Mouse (Mus musculus) MEL (cell line): ENCODE results near the gene Nlrx1. TPM values are rescaled to one million over a fixed set of nuclear protein-coding genes. Genes with fewer than 3 reads are reported as not detected.

Source experiments
- DNase-seq: peaks from one replicate; pipeline ENCODE4 v3.0.0; 2011; ENCODE audit warnings: low read depth, low spot score
- H3K27ac ChIP-seq: 2 replicates; pipeline ENCODE4 v1.5.1; 2012; ENCODE audit warnings: low read depth, mild to moderate bottlenecking, control low read depth, low read length, moderate library complexity; ENCODE audit not compliant: control insufficient read depth
- H3K27me3 ChIP-seq, 2 experiments: fragments of 150-350 bp in 1 of 2; sonication (generic) in 1 of 2; 2 replicates each; pipeline ENCODE4 v1.6.1; 2012; ENCODE audit warnings: low read length in 2 of 2, mild to moderate bottlenecking in 2 of 2, improper control_type of control experiment in 1 of 2, moderate library complexity in 1 of 2; ENCODE audit not compliant: insufficient read depth in 2 of 2, control insufficient read depth in 1 of 2
- H3K36me3 ChIP-seq, 2 experiments: 2 replicates each; pipeline ENCODE4 v1.6.1; 2012 to 2014; ENCODE audit warnings: low read length in 2 of 2, improper control_type of control experiment in 1 of 2, inconsistent platforms in 1 of 2, mild to moderate bottlenecking in 1 of 2; ENCODE audit not compliant: insufficient read depth in 2 of 2, control insufficient read depth in 1 of 2
- H3K4me1 ChIP-seq, 2 experiments: fragments of 150-350 bp in 1 of 2; sonication (generic) in 1 of 2; 2 replicates each; pipeline ENCODE4 v1.6.1; 2012; ENCODE audit warnings: low read length in 2 of 2, improper control_type of control experiment in 1 of 2, mild to moderate bottlenecking in 1 of 2; ENCODE audit not compliant: insufficient read depth in 2 of 2, control insufficient read depth in 1 of 2
- H3K4me3 ChIP-seq, 2 experiments: fragments of 150-350 bp in 1 of 2; sonication (generic) in 1 of 2; 2 replicates each; pipeline ENCODE4 v1.5.1; 2012; ENCODE audit warnings: low read depth in 2 of 2, low read length in 2 of 2, mild to moderate bottlenecking in 2 of 2, moderate library complexity in 2 of 2, control low read depth in 1 of 2, improper control_type of control experiment in 1 of 2; ENCODE audit not compliant: control insufficient read depth in 1 of 2, insufficient read depth in 1 of 2
- H3K79me2 ChIP-seq: 2 replicates; pipeline ENCODE4 v1.6.1; 2012; ENCODE audit warnings: mild to moderate bottlenecking, low read length, moderate library complexity; ENCODE audit not compliant: control insufficient read depth, poor library complexity, insufficient read depth
- H3K9ac ChIP-seq: 2 replicates; pipeline ENCODE4 v1.6.1; 2012; ENCODE audit warnings: low read depth, mild to moderate bottlenecking, control low read depth, low read length, moderate library complexity; ENCODE audit not compliant: control insufficient read depth, poor library complexity, severe bottlenecking
- H3K9me3 ChIP-seq: fragments of 150-350 bp; sonication (generic); replicated peaks from 2 replicates; pipeline ENCODE4 v1.6.1; 2012; ENCODE audit warnings: mild to moderate bottlenecking, low read length, improper control_type of control experiment, moderate library complexity; ENCODE audit not compliant: insufficient read depth
- CHD1 ChIP-seq: IDR thresholded peaks from 2 replicates; pipeline ENCODE4 v1.6.1; 2012; ENCODE audit warnings: low read depth, mild to moderate bottlenecking, inconsistent platforms, low read length, improper control_type of control experiment
- CHD2 ChIP-seq: IDR thresholded peaks from 2 replicates; pipeline ENCODE4 v1.6.1; 2011; ENCODE audit warnings: low read length, improper control_type of control experiment
- CTCF ChIP-seq, 3 experiments: IDR thresholded peaks in 2 of 3; conservative IDR thresholded peaks in 1 of 3; 2 replicates each; pipeline ENCODE4 v1.5.1; 2011 to 2012; ENCODE audit warnings: low read length in 3 of 3, low read depth in 2 of 3, mild to moderate bottlenecking in 2 of 3, improper control_type of control experiment in 1 of 3, inconsistent platforms in 1 of 3, mixed read lengths in 1 of 3, moderate library complexity in 1 of 3; ENCODE audit not compliant: control insufficient read depth in 1 of 3, insufficient read depth in 1 of 3, poor library complexity in 1 of 3, severe bottlenecking in 1 of 3
- E2F4 ChIP-seq: IDR thresholded peaks from 2 replicates; pipeline ENCODE4 v1.6.1; 2011; ENCODE audit warnings: low read depth, low read length, improper control_type of control experiment, borderline replicate concordance
- EP300 ChIP-seq, 2 experiments: IDR thresholded peaks; 2 replicates each; pipeline ENCODE4 v1.6.1; 2011; ENCODE audit warnings: improper control_type of control experiment in 2 of 2, low read length in 2 of 2, low read depth in 1 of 2, mild to moderate bottlenecking in 1 of 2
- ETS1 ChIP-seq: IDR thresholded peaks from 2 replicates; pipeline ENCODE4 v1.6.1; 2012; ENCODE audit warnings: low read depth, mild to moderate bottlenecking, inconsistent platforms, low read length, improper control_type of control experiment, moderate library complexity
- GABPA ChIP-seq: IDR thresholded peaks from 2 replicates; pipeline ENCODE4 v1.6.1; 2012; ENCODE audit warnings: low read depth, mild to moderate bottlenecking, inconsistent platforms, low read length, improper control_type of control experiment, moderate library complexity
- GATA1 ChIP-seq: IDR thresholded peaks from 2 replicates; pipeline ENCODE4 v1.6.1; 2011; ENCODE audit warnings: low read depth, low read length, improper control_type of control experiment
- HCFC1 ChIP-seq: IDR thresholded peaks from 2 replicates; pipeline ENCODE4 v1.6.1; 2012; ENCODE audit warnings: low read depth, mild to moderate bottlenecking, inconsistent platforms, low read length, improper control_type of control experiment, moderate library complexity
- KAT2A ChIP-seq: conservative IDR thresholded peaks from 2 replicates; pipeline ENCODE4 v1.6.1; 2012; ENCODE audit warnings: low read depth, low read length, improper control_type of control experiment, inconsistent platforms
- MAFK ChIP-seq: IDR thresholded peaks from 2 replicates; pipeline ENCODE4 v1.6.1; 2011; ENCODE audit warnings: low read depth, mild to moderate bottlenecking, low read length, improper control_type of control experiment, borderline replicate concordance
- NELFE ChIP-seq: IDR thresholded peaks from 2 replicates; pipeline ENCODE4 v1.6.1; 2011; ENCODE audit warnings: low read depth, low read length, improper control_type of control experiment
- NRF1 ChIP-seq: IDR thresholded peaks from 2 replicates; pipeline ENCODE4 v1.6.1; 2014; ENCODE audit warnings: low read depth, mild to moderate bottlenecking, inconsistent platforms, low read length, improper control_type of control experiment, moderate library complexity; ENCODE audit not compliant: poor library complexity, insufficient read depth, severe bottlenecking
- POLR2A ChIP-seq, 2 experiments: IDR thresholded peaks; 2 replicates each; pipeline ENCODE4 v1.6.1; 2011 to 2012; ENCODE audit warnings: low read length in 2 of 2, mild to moderate bottlenecking in 2 of 2, control low read depth in 1 of 2, improper control_type of control experiment in 1 of 2, low read depth in 1 of 2, moderate library complexity in 1 of 2; ENCODE audit not compliant: control insufficient read depth in 1 of 2, insufficient read depth in 1 of 2, poor library complexity in 1 of 2
- POLR2AphosphoS5 ChIP-seq: IDR thresholded peaks from 2 replicates; pipeline ENCODE4 v1.6.1; 2012; ENCODE audit warnings: low read depth, borderline replicate concordance, mild to moderate bottlenecking, inconsistent platforms, low read length, moderate library complexity, mixed read lengths
- SMC3 ChIP-seq: IDR thresholded peaks from 2 replicates; pipeline ENCODE4 v1.6.1; 2011; ENCODE audit warnings: low read depth, low read length, improper control_type of control experiment
- TAL1 ChIP-seq: IDR thresholded peaks from 2 replicates; pipeline ENCODE4 v1.6.1; 2012; ENCODE audit warnings: mild to moderate bottlenecking, inconsistent platforms, low read length, moderate library complexity, mixed read lengths
- USF2 ChIP-seq, 2 experiments: IDR thresholded peaks; 2 replicates each; pipeline ENCODE4 v1.6.1; 2011 to 2012; ENCODE audit warnings: improper control_type of control experiment in 2 of 2, low read length in 2 of 2, borderline replicate concordance in 1 of 2, inconsistent platforms in 1 of 2, low read depth in 1 of 2, mild to moderate bottlenecking in 1 of 2; ENCODE audit not compliant: insufficient read depth in 1 of 2
- ZC3H11A ChIP-seq: IDR thresholded peaks from 2 replicates; pipeline ENCODE4 v1.6.1; 2012; ENCODE audit warnings: low read depth, mild to moderate bottlenecking, inconsistent platforms, low read length, improper control_type of control experiment
- ZMIZ1 ChIP-seq: IDR thresholded peaks from 2 replicates; pipeline ENCODE4 v1.6.1; 2012; ENCODE audit warnings: low read depth, mild to moderate bottlenecking, inconsistent platforms, low read length, improper control_type of control experiment, moderate library complexity
- polyA plus RNA-seq, 2 experiments: library from polyadenylated mRNA; stranded (reverse) in 1 of 2; unstranded in 1 of 2; fragments of >175 nt in 1 of 2; fragments of >200 nt in 1 of 2; gene quantifications; 2 replicates each; pipeline versions ENCODE4 v1.2.1 to v1.2.4; 2012; ENCODE audit warnings: low replicate concordance in 2 of 2, low read depth in 1 of 2; ENCODE audit not compliant: insufficient read length in 2 of 2, insufficient read depth in 1 of 2, missing spikeins in 1 of 2
- total RNA-seq: library from RNA; depleted of rRNA; stranded (reverse); fragments of 300-350 nt; gene quantifications from 2 replicates; pipeline ENCODE4 v1.2.3, GENCODE M21; 2012

The Nlrx1 gene
- total and polyA plus RNA-seq, 3 experiments: 1.2 to 7.0 TPM; not detected in 1

- TF ChIP-seq GABPA: no peak
- TF ChIP-seq KAT2A: peak; percentile 38; the same call in 1 of the 2 replicates
- TF ChIP-seq NRF1: no peak
- TF ChIP-seq ZMIZ1: no peak
- peak; percentile 92 for TF ChIP-seq GATA1
- peak; percentile 63; the same call in 1 of the 2 replicates for TF ChIP-seq HCFC1
- no peak for TF ChIP-seq CHD1
- TF ChIP-seq TAL1: peak; percentile 61
- no peak; the same call in 1 of the 2 replicates for TF ChIP-seq SMC3
- TF ChIP-seq EP300 (IDR thresholded peaks at IDR 0.05; ENCODE audit: low read depth in 1 of 2, low read length in 2 of 2): peak; percentile 81 to 84
- peak; percentile 58; the same call in 1 of the 2 replicates for TF ChIP-seq CHD2
- TF ChIP-seq NELFE: no peak
- TF ChIP-seq E2F4: 0 out of 2 replicates have a peak, but pooled peaks have one; percentile 44
- TF ChIP-seq POLR2A (IDR thresholded peaks at IDR 0.05; ENCODE audit: control insufficient read depth in 1 of 2, insufficient read depth in 1 of 2, low read depth in 1 of 2, low read length in 2 of 2, poor library complexity in 1 of 2): 0 out of 4 replicates have a peak, but pooled peaks of 1 of the 2 experiments have one; percentile 54
- TF ChIP-seq CTCF (IDR thresholded peaks at IDR 0.05 in 2 of 3, conservative IDR thresholded peaks at IDR 0.05 in 1 of 3; ENCODE audit: control insufficient read depth in 1 of 3, insufficient read depth in 1 of 3, low read depth in 2 of 3, low read length in 3 of 3, poor library complexity in 1 of 3, severe bottlenecking in 1 of 3): no peak
Measured at GRCm38 (mm10) chr9:44233021-44233801, 35.2 kb downstream of the Nlrx1 start (continued).

DNA sequence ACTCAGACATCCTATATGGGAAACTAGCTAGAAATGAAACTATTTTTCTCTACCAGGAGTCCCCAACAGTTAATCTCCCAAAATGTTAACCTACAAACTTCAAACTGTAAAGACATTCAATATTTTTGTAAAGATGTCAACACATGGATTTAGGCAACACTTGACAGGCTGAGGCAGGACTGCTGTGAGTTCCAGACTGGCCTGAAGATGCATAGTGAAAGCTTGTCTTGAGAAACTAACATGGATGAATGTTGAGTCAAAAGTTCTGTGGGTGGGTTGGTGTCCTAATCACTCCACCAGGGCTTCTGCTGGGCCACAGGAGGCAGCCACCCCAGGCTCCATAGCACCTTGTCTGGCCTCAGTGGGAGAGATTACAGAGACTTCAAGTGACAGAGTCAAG, 36.8 kb downstream of the Nlrx1 start:
- Histone ChIP-seq H3K27ac (no peak overlapping the region), H3K9me3 (no peaks in the 10 kb centered on the region), H3K4me1 (peaks cover 0 to 6% of the 10 kb centered on the region in 2 experiments; a peak in 3 of 4 replicates), H3K27me3 (no peaks in the 10 kb centered on the region), H3K9ac (no peak overlapping the region), H3K79me2 (peaks cover 44% of the 10 kb centered on the region), H3K4me3 (no peak overlapping the region), H3K36me3 (peaks cover 0 to 18% of the 10 kb centered on the region in 2 experiments; a peak in 3 of 4 replicates)
- DNase-seq: no peak
- TF ChIP-seq USF2 (IDR thresholded peaks at IDR 0.05; ENCODE audit: borderline replicate concordance in 1 of 2, insufficient read depth in 1 of 2, low read depth in 1 of 2, low read length in 2 of 2) (no peak), ZC3H11A (no peak), TAL1 (no peak), NELFE (no peak), POLR2A (IDR thresholded peaks at IDR 0.05; ENCODE audit: control insufficient read depth in 1 of 2, insufficient read depth in 1 of 2, low read depth in 1 of 2, low read length in 2 of 2, poor library complexity in 1 of 2) (no peak), ETS1 (no peak), POLR2AphosphoS5 (no peak), HCFC1 (no peak), CHD1 (no peak), MAFK (no peak), NRF1 (no peak)
